Mouse (Mus musculus): Measurements from ENCODE around the gene Cyp2g1. TPM values are rescaled to one million over a fixed set of nuclear protein-coding genes. Genes with fewer than 3 reads are reported as not detected.
"Not testable (repeated sequence)": the region's sequence is repeated elsewhere in the genome, so short reads cannot be mapped to it uniquely, and the experiment has no call there.

Cyp2g1 gene
- polyA plus RNA-seq, 1 experiment from 2014 or later, result not detected

GRCm38 (mm10) chr7:26789984-26790383 is 18.7 kb upstream of the Cyp2g1 start:
- no peaks in the 10 kb centered on the region for H3K27me3 ChIP-seq (ENCODE audit: low read depth, poor library complexity, severe bottlenecking)
- H3K36me3 ChIP-seq, result no peaks in the 10 kb centered on the region
- DNase-seq (ENCODE audit: low spot score), result no peak
- no peak overlapping the region for H3K27ac ChIP-seq
- H3K4me1 ChIP-seq, result no peaks in the 10 kb centered on the region
- no peaks in the 10 kb centered on the region for H3K9me3 ChIP-seq (replicated peaks)
- WGBS, result 82% methylated on average over 6 of the region's 6 CpGs
- H3K4me3 ChIP-seq, result no peak overlapping the region

DNA sequence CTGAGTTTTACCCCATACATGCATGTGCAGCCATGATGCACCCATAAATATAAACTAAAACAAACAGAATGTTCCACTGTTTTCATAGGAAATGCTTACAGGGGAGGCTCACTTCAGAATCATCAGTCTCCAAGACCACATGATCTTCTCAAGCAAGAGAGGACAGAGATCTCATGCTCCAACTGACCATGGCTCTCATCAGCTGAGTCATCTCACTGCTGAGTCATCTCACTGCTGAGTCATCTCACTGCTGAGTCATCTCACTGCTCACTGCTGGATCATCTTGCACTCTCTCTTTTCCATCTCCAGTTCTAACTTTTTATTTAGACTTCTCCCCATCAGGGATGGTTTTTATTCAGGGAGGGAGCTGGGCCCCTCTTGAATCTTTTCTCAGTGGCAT is 8.6 kb upstream of the Cyp2g1 start:
- no peak for DNase-seq (ENCODE audit: low spot score)
- Histone ChIP-seq H3K9me3 (replicated peaks) (no peaks in the 10 kb centered on the region), H3K36me3 (no peaks in the 10 kb centered on the region), H3K4me3 (no peak overlapping the region), H3K27me3 (ENCODE audit: low read depth, poor library complexity, severe bottlenecking) (no peaks in the 10 kb centered on the region), H3K27ac (no peak overlapping the region), H3K4me1 (no peaks in the 10 kb centered on the region)

DNA sequence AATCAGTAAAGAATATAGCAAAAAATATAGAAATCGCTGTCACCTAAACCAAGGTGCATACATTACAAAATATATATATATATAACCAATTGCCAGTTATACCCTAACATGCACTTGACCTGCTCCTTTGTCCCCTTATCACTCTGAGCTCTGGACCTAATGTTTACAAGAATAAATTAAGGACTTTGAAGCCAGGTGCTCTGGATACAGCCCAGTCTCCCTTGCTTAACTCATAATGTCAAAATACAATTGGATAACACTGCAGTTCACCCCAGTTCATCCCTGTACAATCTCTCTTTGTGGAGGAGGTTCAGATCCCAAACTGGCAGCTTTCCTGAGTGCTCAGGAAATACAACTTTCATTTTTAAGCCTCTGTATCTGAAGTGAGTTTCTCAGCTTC is 7.7 kb upstream of the Cyp2g1 start:
- H3K9me3 ChIP-seq (replicated peaks), result no peaks in the 10 kb centered on the region
- no peaks in the 10 kb centered on the region for H3K27me3 ChIP-seq (ENCODE audit: low read depth, poor library complexity, severe bottlenecking)
- no peaks in the 10 kb centered on the region for H3K4me1 ChIP-seq
- WGBS, result 85% methylated on average over 1 of the region's 1 CpGs
- H3K36me3 ChIP-seq, result no peaks in the 10 kb centered on the region
- no peak overlapping the region for H3K27ac ChIP-seq
- H3K4me3 ChIP-seq, result no peak overlapping the region
- DNase-seq (ENCODE audit: low spot score), result no peak

GRCm38 (mm10) chr7:26831556-26832292 is 23.0 kb downstream of the Cyp2g1 start:
- H3K27me3 ChIP-seq (ENCODE audit: low read depth, poor library complexity, severe bottlenecking); H3K9me3 ChIP-seq (replicated peaks); H3K4me3 ChIP-seq; H3K27ac ChIP-seq; DNase-seq (ENCODE audit: low spot score); H3K4me1 ChIP-seq; H3K36me3 ChIP-seq: not testable (repeated sequence)
- WGBS, result 85% methylated on average over 8 of the region's 9 CpGs

GRCm38 (mm10) chr7:26832668-26833067 is 24.0 kb downstream of the Cyp2g1 start:
- 75% methylated on average over 7 of the region's 7 CpGs for WGBS
- not testable (repeated sequence) for H3K4me1 ChIP-seq; H3K27ac ChIP-seq; H3K9me3 ChIP-seq (replicated peaks); DNase-seq (ENCODE audit: low spot score); H3K27me3 ChIP-seq (ENCODE audit: low read depth, poor library complexity, severe bottlenecking); H3K36me3 ChIP-seq; H3K4me3 ChIP-seq

- H3K4me1 ChIP-seq; H3K4me3 ChIP-seq; H3K27ac ChIP-seq; DNase-seq (ENCODE audit: low spot score); H3K36me3 ChIP-seq; H3K27me3 ChIP-seq (ENCODE audit: low read depth, poor library complexity, severe bottlenecking); H3K9me3 ChIP-seq (replicated peaks): not testable (repeated sequence)
- WGBS, result 77% methylated on average over 3 of the region's 3 CpGs
Measured at GRCm38 (mm10) chr7:26835059-26835458, 26.4 kb downstream of the Cyp2g1 start, which contains the start of gene Cyp2a5. TSS of gene Cyp2a5 (plus strand) at chr7:26835305.

DNA sequence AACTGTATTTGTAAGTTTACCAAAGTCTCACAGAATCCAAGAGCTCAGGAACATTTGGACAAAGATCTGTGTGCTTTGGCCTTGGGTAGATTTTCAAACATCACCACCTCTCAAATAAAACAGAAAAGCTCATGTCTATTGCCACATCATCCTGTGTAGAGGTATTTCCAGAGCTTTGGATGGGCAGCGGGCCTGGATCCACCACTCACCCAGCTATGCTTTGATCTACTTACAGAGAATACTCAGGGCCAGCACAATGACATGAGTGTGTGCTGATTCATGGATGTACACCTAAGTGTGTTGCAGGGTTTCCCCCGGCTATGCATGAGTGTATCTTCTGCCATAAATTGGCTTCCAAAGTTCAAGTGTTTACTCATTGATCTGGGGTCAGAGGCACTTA is 34.7 kb downstream of the Cyp2g1 start:
- H3K4me3 ChIP-seq; H3K27ac ChIP-seq; H3K36me3 ChIP-seq; H3K27me3 ChIP-seq (ENCODE audit: low read depth, poor library complexity, severe bottlenecking); H3K4me1 ChIP-seq; DNase-seq (ENCODE audit: low spot score); H3K9me3 ChIP-seq (replicated peaks): not testable (repeated sequence)
- WGBS, result 88% methylated on average over 2 of the region's 2 CpGs

DNA sequence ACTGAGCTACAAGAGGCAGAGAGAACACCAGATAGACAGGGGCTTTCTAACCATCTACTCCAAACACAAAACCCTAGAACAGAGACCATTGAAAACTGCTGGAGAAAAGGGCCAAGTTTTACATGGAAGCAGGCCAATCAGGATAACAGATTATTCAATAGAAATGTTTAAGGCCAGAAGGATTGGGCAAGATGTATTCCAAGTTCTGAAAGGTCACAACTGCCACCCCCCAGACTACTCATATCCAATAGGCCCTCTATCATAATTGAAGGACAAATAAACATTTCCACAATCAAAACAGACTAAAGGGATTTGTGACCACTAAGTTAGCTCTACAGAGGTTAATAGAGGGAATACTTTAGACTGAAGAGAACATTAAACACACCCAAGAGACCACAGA is 41.4 kb downstream of the Cyp2g1 start:
- not testable (repeated sequence) for H3K36me3 ChIP-seq; H3K27me3 ChIP-seq (ENCODE audit: low read depth, poor library complexity, severe bottlenecking); H3K27ac ChIP-seq; H3K9me3 ChIP-seq (replicated peaks); DNase-seq (ENCODE audit: low spot score); H3K4me3 ChIP-seq; H3K4me1 ChIP-seq

Other genes with a start within 250 kb of the Cyp2g1 start
- not detected in 2 replicates for gene Vmn1r185, start 190.4 kb upstream of the Cyp2g1 start, polyA plus RNA-seq (2016; fragmentation: Nextera tagmentation; extraction: Ambion mirVana)
- not detected in 2 replicates for gene Cyp2b23, start 122.5 kb upstream of the Cyp2g1 start, polyA plus RNA-seq (2016; fragmentation: Nextera tagmentation; extraction: Ambion mirVana)
- gene Cyp2b19, start 51.8 kb upstream of the Cyp2g1 start, polyA plus RNA-seq (2016; fragmentation: Nextera tagmentation; extraction: Ambion mirVana), result not detected in 2 replicates
- not detected in 2 replicates for gene Cyp2a5, start 26.4 kb downstream of the Cyp2g1 start, polyA plus RNA-seq (2016; fragmentation: Nextera tagmentation; extraction: Ambion mirVana)
- not detected in 2 replicates for gene Cyp2a22, start 130.5 kb downstream of the Cyp2g1 start, polyA plus RNA-seq (2016; fragmentation: Nextera tagmentation; extraction: Ambion mirVana)
- not detected in 2 replicates for gene Cyp2a12, start 220.2 kb downstream of the Cyp2g1 start, polyA plus RNA-seq (2016; fragmentation: Nextera tagmentation; extraction: Ambion mirVana)

All from limb, embryonic 10.5 days (tissue).